Mouse (Mus musculus) adrenal gland, postnatal 10 days (tissue): Measurements from ENCODE around the gene Gm4787. TPM values are rescaled to one million over a fixed set of nuclear protein-coding genes. Genes with fewer than 3 reads are reported as not detected.
"Not testable (repeated sequence)": the region's sequence is repeated elsewhere in the genome, so short reads cannot be mapped to it uniquely, and the experiment has no call there.

Experiments
- DNase-seq: peaks from one replicate; pipeline ENCODE4 v3.0.0; 2021; ENCODE audit warnings: mixed read lengths
- long read RNA-seq, 2 experiments: library from polyadenylated mRNA; stranded (forward); transcript quantifications; one replicate each; pipeline ENCODE4 v2.0.0; 2021
- total RNA-seq, 2 experiments: library from RNA; stranded (reverse); gene quantifications; 2 replicates each; pipeline ENCODE4 v1.2.3; 2021

Gm4787 gene
- total RNA-seq = 1 to 10 TPM in 1 of 2 experiments, under 1 TPM in 1; 0.66 to 2.6 TPM
- long read RNA-seq, experiment 1 = 0 reads
- long read RNA-seq, experiment 2 = 0 reads

DNA sequence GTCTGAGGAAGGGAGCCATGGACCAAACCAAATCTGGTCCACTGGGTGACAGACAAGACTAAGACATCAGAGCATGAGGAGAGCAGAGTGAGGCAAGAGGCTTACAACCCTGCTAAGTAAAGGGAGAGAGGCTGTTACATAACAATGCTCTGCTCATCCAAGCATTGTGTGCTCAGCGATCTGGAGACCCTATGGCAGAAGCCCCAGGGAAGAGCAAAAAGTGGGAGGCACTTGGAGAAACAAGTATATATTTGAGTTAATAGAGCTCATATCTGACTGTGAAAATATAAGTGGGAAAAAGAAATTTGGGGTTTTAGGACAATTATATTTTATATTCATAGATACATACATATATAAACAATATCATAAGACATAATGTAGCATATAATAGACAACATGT, at the start of gene Gm4787:
Gene Gm4787, minus strand, starts transcription at position 101 of the 400 bp plus-strand sequence.
- DNase-seq = not testable (repeated sequence)

DNA sequence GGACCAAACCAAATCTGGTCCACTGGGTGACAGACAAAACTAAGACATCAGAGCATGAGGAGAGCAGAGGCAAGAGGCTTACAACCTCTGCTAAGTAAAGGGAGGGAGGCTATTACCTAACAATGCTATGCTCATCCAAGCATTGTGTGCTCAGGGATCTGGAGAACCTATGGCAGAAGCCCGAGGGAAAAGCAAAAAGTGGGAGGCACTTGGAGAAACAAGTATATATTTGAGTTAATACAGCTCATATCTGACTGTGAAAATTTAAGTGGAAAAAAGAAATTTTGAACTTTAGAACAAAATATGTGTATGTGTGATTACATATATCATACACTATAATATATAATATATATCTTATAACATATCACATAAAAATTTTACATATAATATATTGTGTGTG, 42.6 kb upstream of the Gm4787 start, which contains the start of gene Adam4:
Gene Adam4, minus strand, starts transcription at position 101 of the 400 bp plus-strand sequence.
- DNase-seq = no peak

DNA sequence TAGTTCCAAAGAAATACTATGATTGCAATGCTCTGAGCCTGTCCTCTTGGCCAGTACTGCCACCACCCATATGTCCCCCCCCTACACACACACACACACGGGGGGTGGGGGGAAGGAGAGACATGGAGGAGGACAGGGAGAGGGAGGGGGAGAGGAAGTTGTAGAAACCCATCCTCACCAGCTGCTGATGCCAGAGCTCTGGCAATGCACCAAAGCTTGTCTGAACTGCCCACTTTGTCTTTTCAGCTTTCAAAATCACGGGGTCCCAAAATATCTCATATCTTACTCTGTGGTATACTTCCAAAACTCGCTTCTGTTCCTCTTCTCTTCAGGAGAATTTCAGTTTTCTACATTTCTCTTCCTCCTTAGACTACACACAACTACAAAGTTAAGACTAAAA, 33.9 kb upstream of the Gm4787 start:
- DNase-seq = no peak

DNA sequence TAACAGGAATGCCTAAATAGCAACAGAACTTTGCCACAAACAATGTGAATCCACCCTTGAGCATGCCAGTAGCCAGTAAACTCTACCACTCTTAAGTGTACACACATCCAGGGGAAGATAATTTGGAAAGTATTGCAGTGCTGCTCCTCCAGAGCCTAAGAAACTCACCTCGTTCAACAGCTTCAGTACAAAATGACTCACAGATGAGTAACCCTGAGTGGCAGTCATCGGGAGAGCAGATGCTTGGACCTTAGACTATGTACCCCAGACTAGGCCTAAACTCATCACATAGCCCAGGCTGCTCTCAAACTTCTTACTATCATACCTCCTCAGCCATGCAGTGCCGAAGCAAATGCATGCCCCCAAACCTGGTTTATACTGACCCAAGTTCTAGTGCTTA, 29.7 kb upstream of the Gm4787 start:
- DNase-seq = no peak

DNA sequence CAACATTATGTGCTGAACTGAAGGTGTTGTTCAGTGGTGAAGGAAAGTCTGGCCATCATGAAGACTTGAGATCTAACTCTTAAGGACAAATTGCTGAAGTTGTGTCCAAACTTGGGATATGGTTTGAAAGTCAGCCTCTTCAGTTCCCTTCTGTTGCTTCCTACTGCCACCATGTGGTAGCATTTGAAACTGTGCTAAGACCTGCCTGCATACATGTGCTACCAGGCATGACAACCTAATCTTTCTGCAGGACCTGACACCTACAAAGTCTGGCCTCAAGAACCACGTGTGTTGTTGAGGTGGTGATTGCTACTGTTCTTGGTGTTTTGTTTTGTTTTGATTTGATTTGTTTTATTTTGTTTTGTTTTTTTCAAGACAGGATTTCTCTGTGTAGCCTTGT, 22.9 kb upstream of the Gm4787 start:
- DNase-seq = peak; percentile 80

DNA sequence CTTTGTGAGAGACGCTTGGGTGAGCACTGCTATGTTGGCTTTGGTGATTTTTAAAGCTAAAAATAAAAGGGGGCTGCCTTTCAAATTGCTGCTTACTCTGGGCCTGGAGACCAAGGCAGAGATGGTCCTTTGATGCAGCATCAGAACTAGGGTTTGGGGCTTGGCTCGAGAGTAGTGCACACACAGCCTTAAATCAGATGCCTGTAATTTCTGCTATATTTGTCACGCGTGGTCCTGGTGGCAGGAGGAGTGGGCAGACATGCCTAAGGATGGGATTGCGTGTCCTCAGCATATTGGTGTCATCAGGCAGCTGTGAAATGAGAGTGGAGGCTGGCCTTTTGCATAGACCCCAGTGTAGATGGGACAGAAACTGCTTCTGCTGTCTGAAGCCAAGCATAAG, 45.4 kb downstream of the Gm4787 start:
- DNase-seq = no peak

DNA sequence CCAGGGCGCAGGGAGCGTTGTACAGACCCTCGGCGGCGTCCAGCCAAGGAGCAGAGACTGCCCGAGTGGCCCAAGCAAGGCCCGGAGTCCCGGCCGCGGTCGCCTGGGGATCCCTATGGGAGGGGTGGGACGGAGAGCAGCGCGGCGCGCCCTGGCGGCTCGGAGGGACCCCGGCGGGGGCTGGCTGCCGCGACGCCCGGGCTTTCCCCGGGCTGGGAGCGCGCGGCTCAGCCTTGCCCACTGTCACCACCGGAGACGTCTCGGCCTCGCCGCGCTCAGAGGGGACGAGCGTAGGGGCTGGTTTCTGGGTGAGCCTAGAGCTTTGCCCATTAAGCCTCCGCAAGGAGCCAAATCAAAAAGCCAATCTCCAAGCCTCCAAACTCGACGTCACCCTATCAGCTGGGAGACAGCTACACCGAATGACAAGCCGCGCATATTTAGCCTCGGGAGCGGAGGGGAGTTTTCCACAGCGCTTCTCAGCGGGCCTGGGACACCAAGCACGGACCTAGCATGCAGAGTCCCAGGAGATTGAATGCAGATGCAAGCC, 46.3 kb downstream of the Gm4787 start, which contains the start of gene Slc8a3:
Gene Slc8a3, minus strand, starts transcription at position 306 of the 547 bp plus-strand sequence.
- peak; percentile 39 for DNase-seq

DNA sequence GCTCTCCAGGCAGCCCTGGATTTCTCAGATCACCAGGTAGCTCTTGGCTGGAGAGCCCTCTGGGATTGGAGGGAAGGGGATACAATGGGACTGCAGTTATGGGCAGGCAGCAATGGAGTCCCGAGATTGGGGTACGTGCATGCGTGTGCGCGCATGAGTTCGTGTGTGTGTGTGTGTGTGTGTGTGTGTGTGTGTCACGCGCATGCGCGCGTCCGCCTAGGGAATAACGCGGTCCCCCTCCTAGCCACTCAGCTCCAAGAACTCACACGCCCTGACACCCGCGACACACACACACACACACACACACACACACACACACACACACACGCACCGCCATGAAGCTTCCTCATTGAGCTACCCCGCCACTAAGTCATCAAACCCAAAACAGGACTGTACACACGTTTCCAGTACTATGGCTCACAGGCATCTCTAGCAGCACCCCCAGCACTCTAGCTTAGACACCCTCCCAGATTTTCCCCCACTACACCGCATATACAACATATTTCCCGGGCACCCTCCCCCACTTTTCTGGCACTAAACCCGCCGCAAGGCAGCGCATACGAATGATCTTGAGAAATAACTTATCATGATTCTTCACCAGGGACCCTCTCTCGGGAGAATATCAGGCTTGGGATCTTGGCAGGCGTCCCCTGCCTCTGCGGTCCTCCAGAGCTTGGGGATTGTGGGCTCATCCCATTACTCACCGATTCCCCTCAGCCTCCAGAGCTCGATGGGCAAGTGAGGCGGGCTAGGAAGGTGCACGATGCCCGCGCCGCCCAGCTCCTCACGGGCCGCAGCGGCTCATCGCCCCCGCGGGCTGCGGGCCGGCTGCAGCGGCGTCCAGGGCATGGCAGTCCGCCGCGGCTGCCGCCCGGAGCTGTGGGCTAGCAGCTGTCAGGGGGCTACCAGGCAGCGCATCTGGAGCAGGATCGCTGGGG, 47.1 kb downstream of the Gm4787 start:
- peak; percentile 37 for DNase-seq

DNA sequence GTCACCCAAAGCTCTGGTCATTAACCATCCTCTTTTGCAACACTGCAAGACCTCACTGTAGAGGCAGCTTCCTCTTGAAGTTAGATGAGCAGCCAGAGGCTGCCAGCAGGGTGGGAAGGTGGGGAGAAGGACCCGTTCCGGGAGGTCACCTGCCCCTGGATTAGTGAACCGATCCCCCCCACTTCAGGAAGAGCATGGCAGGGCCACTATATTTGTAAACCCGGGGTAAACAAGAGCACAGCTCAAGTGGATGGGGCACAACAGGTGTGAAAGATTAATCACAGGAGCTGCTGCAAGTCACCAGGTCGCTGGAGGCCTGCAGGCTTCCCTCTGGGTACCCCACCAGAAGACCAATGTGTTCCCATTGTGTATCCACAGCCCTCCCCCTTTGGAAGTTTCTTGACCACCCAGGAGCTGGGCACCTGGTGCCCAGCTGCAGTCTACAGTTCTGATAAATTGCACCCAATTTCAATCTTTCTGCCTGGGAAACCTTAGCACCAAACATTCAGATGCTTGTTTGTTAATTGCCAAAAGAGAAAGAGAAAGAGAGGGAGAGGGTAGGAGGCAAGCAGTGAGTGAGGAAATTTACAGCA, 48.1 kb downstream of the Gm4787 start:
- DNase-seq = no peak

Other genes starting within 250 kb of the Gm4787 start
- 1 to 10 TPM; 1.9 to 2.3 TPM for gene Slc8a3, start 46.3 kb downstream of the Gm4787 start, total RNA-seq
- 1 to 10 TPM in 1 of 2 experiments, under 1 TPM in 1; 0.96 to 2.5 TPM for gene Adam4, start 42.5 kb upstream of the Gm4787 start, total RNA-seq
- 100 to 1,000 TPM; 101 to 111 TPM for gene Cox16, start 105.7 kb upstream of the Gm4787 start, total RNA-seq
- gene Gm20498, start 153.4 kb upstream of the Gm4787 start, total RNA-seq = 10 to 100 TPM; 33.6 to 36.8 TPM
- 10 to 100 TPM; 32.7 to 33.4 TPM for gene Synj2bp, start 153.4 kb upstream of the Gm4787 start, total RNA-seq
- not detected for gene Adam21, start 189.0 kb upstream of the Gm4787 start, total RNA-seq
- 10 to 100 TPM; 25.0 to 25.9 TPM for gene Med6, start 215.5 kb upstream of the Gm4787 start, total RNA-seq